Mouse (Mus musculus): ENCODE measurements around the gene Sestd1.
A peak's percentile ranks its signal among the peaks of the same experiment; 100 is the strongest.

The Sestd1 gene

DNA sequence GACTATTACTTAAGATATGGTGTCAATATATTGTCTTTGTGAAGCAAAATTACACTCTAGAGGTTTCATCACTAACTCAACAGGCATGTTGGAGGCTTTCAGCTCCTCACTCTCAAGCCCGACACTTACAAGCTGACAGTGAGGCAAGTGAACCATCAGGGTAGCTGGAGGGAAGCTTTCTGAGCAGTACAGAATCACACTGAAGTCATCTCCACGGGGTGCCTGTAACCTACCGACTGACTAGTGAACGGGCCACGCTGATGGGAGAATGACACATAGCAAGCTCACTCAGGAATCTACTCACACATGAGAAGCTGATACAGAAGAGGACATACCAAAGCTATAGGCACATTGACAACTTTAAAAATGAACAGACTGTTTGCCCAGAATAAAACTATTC is 67.5 kb downstream of the Sestd1 start:
- no peak for DNase-seq (ENCODE audit: low spot score)

DNA sequence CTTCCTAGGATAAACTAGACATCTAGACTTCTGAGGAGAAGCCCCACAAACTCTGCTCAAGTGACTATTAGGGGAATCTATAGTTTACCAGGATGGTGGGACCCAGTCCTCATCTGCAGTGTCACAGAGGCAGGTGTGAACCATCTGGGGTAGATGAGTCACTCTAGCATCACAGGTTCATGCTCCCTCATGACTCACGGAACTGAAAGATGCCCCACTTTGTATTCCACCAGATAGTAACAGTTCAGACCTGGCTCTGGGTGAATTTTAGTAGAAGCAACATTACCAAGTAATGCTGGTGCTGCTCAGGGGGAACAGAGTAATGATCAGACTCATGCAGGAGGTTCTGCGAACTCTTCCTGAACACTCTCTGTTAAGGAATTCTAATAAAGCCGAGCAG is 73.4 kb downstream of the Sestd1 start:
- no peak for DNase-seq (ENCODE audit: low spot score)

DNA sequence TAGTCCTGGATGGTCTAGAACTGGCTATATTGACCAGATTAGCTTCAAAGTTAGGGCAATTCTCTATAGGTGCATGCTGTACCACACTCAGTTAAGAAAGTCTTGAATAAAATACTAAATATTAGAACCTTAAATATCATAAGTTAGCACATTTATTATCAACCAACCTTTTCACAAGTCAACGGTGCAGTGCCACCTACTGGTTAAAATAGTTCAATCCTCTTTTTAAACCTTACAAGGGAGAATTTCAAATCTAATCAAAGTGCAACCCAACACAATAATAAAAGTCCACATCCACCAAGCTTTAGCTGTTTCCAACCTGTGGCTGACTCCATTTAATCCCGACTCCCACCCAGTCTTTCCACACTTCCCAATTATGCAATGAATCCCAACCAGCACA is 76.5 kb downstream of the Sestd1 start:
- peak; percentile 62 for DNase-seq (ENCODE audit: low spot score)

DNA sequence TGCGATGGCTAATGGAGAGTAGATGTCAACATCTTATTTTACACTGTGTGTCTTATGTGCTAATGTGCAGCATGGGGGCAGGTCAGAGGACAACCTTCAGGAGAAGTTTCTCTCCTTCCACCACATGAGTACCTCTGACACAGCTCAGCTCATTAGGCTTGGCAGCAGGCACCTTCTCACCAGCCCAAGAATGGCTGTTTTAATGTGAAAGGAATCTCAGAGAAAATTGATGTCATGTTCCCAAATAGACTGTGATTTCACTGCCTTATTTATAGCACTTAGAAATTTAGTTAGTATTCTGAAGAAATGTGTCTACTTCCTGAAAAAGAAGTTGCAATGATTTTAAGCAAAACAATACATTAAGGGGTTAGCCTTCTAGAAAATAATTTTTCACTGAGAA is 78.5 kb downstream of the Sestd1 start:
- DNase-seq (ENCODE audit: low spot score): no peak

DNA sequence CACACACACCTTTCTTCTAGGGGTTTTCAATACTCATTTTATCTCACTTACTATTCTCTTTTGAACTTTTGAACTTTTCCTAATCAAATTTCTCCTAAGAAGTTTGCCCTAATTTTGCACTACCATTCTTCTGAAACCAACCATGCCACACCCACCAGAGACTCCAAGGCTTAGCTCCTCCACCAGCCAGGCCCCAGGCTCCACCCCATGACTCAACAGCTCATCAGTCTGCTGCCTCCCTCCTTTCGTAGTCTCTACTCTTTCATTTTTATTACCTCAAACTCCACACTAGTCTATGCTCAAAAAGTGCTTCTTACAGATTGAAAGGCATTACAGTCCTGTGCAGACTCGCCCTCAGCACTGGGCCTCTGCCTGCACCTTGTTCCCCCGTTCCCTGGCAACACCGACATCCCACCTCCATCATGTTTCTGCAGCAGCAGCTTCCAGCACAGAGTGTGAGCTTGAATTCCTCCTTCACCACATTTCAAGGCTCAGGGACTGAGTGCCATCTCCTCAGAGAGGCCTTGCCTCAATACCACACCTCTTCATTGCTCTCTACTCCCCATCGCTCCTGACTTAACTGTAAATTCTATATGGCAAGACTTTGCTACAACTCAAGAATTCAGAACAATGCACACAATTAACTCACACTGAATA is 79.3 kb downstream of the Sestd1 start:
- no peak for DNase-seq (ENCODE audit: low spot score)

DNA sequence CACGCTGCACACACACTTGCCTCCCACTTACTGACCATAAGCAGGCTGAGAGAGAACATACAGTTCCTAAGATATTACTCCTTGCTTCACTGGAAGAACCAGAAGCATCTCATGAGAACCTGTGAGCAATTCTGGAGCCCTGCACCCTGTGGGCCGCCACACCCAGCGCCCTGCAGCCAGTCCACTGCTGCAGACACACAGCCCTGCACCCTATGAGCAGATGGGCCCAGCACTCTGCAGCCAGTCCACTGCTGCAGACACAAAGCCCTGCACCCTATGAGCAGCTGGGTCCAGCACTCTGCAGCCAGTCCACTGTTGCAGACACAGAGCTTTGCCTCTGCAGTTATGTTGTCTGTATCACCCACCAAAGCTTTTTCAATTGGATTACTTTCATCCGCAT is 80.0 kb downstream of the Sestd1 start:
- DNase-seq (ENCODE audit: low spot score): no peak

DNA sequence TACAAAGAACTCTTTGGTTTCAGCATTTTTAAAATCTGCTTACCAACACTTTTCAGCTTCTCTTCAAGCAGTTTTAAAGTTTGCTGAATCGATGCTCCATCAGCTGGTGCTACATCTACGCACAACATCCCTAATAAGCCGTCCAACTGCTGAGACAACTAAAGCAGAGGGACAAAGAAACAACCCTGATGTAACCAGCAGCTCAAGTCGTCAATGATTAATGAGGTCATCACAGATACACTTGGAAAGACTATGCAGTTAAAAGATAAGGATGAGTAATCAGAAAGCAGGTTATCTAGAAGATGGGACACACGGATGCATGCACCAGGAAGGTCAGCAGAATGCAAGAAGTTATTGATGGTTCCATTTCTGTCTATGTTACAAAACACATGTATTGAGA is 82.1 kb downstream of the Sestd1 start:
- no peak for DNase-seq (ENCODE audit: low spot score)

DNA sequence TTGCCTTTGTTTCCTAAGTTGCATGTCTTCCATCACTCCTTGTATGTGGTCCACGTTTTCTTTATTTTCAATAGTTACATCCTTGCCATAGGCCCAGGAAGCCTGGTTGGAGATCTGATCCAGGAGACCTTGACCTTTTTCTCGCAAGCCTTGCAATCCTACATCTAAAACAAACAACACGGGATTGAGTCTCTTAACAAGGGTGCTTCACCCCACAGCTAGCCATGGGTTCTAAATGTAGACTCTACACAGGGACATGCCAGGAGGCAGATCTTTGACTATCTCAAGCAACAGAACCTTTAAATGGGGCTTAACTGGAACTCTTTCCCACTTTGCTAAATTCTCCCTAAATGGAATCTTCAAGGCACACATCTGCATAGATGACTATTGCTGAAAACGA is 83.6 kb downstream of the Sestd1 start:
- DNase-seq (ENCODE audit: low spot score): no peak

DNA sequence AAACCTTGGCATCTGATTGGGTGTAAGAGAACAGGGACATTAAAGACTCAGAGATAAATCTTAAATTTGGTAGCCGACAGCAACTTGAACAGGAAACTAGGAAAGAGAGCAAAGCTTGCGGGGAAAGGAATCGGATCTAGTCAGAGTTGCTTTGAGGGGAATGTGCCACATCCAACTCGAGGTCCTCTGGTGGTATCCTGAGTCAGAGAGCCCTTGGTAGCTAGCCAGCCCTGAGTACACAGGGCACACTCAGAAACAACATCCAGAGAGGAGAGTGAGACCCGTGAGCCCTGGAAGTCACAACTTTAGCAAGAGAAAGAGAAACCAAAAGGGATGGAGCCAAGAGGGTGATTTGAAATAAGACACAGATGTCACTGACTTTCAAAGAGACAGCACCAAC is 85.3 kb downstream of the Sestd1 start:
- no peak for DNase-seq (ENCODE audit: low spot score)

DNA sequence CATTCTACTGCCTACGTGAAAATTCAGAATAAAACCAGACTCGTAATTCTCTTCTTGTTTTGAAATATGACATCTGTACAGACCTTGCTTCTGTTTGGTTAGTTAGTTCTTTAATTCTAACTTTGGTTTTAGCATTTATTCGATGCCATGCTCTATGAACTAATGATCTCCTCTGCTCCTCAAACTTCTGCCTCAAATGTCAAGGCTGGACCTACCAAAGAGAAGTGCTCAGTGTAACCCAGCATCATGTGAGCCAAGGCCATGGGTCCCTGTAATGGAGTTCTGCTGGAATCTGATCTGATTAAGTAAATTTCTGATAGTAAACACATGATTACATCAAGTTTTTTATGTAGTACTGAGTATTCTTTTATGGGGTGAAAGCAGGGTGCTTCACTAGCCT is 88.6 kb downstream of the Sestd1 start:
- no peak for DNase-seq (ENCODE audit: low spot score)

DNA sequence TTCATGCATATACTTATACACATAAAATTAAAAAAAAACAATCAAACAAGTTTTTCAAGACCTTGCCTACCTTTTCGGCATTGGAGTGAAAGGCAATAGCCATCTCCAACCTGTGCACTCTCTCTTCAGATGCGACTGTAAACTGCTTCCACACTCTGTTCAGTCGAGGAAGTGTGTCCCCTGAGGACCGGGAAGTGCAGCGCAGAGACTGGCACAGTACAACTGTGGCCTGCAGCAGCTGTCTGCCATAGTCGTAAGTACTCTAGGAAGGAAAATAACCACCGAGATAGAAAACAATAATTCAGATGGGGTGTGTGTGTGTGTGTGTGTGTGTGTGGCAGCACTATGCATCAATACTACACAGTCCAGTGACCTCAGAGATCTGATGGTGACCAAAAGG is 89.5 kb downstream of the Sestd1 start:
- no peak for DNase-seq (ENCODE audit: low spot score)

DNA sequence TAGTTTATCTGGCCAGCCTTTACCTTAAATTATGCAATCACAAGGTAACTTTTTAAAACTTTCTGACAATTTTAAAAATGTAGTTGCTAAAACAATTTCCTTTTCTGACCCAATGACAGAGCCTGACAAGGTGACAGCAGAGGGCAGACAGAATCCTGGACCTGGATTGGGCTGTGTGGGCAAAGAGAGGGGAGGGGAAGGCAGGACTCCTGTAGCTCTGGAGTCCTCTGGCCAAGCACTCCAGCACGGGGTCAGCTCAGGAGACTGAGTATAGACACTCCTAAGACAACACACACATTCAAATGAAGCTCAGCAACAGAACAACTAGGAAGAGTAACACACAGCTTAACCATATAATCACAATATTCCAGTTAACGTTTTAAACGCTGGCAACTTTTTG is 90.1 kb downstream of the Sestd1 start:
- no peak for DNase-seq (ENCODE audit: low spot score)

DNA sequence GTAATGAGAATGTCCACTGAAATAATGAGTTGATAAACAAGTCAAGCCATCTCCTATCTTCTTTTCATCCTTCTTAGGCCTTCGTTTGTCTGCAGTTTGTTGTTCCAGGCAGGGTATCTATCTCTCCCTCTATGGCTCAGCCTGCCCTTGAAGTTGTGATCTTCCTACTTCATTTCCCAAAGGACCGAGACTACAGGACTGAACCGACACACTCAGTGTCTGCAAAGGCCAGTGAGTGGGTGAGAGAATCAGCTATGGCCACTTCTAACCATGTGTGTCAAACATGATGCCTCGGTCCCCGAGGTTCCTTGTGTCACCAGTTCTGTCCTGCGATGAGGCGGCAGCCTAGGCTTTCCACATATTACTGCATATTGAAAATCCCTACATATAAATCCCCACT is 90.7 kb downstream of the Sestd1 start:
- DNase-seq (ENCODE audit: low spot score): no peak

DNA sequence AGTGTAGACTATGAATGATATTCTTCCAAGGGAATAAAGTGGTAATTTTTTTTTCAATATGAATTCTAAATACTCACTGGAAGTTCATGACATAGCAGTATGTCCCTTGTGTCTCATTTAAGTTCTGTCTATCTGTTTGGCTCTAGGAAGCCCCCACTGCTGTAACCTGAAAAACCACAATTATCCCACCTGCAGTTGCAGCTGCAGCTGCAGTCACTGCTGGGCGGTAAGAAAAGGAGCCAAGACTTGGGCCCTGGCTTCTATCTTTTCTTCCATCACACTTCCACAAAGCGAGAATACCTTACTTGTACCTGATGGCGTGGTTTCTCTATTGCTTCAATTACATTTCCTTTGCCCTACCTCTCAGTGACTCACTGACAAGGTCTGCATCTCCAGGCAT is 92.9 kb downstream of the Sestd1 start:
- no peak for DNase-seq (ENCODE audit: low spot score)

DNA sequence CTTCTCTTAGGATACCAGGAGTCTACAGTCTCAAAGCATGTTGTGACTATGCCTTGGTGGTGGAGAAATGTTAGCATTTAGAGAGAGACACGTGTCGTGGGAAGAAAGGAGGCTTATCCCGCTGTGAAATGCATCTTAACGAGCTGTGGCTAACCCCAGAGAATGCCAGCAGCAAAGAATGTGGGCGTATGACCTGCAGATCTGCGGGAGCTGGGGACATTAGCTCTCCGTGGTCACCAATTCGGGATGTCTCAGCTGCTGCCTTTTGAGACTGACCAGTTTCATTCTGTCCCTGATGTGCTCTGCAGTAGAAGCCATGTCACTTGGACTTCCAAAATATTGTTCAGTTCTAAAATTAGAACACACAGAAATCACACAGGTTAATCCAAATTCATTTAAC is 93.5 kb downstream of the Sestd1 start:
- DNase-seq (ENCODE audit: low spot score): no peak

DNA sequence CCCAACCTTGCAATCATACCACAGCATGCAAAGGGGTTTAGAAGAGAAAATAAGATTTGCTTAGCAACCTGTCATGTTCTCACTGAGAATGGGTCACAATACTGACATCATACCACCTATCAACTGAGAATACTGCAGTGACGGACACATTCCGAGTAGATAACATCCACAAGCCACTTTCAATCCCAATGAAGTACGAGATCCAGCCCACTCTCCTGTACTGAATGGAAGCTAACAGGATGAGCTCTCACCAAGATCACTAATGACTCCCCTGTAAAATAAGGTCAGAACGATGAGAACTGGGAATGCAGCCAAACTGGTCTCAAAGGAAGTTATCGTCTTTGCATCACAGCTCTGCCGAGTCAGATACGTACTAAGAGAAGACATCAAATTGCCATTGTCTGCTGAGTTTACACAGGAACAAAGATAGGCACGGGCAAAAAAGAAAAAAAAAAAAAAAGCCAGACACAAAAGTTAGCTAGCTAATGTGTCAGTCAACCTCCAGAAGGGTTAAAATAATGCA is 96.3 kb downstream of the Sestd1 start:
- no peak for DNase-seq (ENCODE audit: low spot score)

DNA sequence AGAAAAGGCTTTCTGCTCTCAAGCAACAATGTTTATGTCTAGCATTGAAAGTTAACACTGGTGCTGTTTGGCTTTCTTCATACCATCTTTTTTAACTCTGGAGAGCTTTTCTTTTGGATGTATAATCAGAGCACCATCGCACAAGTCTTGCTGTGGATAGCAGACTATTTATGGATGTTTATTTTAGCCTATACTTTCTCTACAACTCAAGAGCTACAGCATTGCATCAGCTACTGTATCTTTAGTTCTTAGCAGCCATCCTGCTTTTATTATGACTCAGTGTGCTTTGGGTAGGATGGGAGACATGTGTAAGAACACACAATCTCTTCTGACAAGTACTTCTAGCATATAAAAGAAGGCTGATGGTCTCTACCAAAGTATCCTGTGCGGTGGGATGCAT is 96.7 kb downstream of the Sestd1 start:
- DNase-seq (ENCODE audit: low spot score): no peak

DNA sequence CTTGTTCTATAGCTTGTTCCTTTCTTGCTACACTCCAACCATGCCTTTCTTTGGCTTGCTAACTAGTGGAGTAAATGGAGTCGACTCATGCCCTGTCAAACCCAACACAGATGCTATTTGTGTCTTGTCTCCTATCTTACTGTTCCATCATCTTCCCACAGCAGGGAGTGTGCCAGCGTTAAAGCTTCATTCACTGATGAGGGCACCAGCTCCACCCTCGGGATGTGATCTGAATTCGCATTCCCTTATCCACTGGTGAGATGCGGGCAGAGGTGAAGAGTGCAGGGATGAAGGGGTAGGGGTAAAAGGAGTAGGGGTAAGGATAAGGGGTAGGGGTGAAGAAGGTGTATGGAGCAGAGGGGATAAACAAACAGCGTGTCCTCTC is 97.4 kb downstream of the Sestd1 start:
- no peak for DNase-seq (ENCODE audit: low spot score)

DNA sequence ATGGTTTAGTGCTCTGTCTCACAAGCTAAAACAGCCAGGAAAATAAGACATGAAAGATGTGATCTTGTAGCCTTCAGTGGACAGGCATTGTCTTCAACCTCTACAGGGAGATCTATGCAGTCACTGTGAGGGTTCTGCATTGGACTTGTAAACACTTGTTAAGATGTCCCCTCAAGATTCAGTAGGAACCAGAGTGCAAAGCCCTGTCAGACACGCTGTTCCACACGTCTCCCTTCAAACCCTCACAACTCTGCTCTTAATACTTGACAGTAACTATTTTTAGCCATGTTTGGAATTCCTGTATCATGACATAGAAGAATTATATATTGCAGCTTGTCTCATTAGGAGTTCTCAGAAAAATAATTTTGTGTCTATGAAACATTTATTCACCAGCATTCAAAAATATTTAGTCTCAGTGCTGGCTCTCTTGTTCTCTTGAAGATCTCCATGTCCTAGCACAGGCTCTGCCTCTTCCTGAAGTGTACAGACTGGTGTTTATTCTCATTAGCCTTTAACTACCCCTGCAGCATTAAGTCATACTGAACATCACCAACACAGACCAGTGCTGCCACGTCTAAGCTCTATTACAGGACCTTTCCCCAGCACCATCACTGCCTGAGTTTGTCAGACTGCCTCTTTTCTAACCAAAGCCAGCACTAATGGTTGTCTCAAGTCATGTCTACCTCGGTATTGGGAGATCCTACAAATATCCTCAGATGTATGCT is 98.0 kb downstream of the Sestd1 start:
- no peak for DNase-seq (ENCODE audit: low spot score)

DNA sequence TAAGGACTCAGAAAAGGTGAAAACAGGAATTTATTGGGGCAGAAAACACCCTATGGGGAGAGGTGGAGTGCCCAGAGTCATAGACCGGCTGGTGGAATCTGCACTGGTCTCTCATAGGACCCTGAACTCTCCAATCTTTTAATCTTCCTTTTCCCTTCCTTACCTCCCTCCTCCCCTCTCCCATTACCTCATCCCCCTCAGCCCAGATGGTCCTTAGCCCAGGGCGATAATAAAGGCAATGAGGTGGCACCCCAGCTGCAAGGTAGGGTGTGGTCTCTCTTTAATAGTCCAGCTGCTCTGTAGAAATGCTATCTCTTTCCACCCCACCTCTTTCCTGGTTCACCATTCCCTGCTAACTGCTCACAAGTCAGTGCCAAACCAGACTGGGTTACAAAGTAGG is 102.9 kb downstream of the Sestd1 start:
- DNase-seq (ENCODE audit: low spot score): peak; percentile 13

DNA sequence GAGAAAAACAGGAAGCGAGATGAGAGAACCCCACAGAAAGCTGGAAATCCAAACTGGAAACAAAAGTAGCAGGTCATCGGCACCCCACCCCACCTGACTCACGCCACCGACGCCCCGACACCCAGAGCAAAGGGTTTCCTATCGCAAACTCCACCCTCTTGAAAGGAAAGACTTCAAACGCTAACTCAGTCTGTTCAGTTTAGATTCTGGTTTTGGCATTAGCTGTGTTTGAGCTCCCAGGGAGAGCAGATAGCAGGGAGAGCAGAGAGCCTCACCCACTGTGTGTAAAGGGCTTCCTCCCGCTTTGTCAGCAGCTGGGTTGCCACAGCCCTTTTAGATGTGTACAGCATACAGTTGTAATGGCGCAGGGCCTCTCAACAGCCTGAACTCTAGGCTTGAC is 104.0 kb downstream of the Sestd1 start:
- peak; percentile 8 for DNase-seq (ENCODE audit: low spot score)

DNA sequence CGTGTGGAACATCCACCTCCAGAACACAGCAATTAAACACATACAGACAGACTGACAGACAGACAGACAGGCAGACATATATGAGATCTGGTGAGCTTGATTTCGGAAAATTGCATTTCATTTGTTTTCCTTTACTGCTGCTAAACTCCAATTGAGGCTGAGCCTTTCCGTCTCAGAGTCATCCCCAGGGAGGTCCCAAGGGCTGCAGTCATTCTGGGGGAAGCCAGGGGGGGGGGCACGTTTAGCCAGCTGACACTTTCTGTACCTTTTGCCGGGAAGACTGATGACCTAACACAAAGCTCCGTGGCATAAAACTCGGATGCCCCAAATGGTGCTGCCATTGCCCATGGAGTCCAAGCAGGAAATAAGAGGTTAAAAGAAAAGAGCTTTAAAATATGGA is 105.0 kb downstream of the Sestd1 start:
- DNase-seq (ENCODE audit: low spot score): no peak

DNA sequence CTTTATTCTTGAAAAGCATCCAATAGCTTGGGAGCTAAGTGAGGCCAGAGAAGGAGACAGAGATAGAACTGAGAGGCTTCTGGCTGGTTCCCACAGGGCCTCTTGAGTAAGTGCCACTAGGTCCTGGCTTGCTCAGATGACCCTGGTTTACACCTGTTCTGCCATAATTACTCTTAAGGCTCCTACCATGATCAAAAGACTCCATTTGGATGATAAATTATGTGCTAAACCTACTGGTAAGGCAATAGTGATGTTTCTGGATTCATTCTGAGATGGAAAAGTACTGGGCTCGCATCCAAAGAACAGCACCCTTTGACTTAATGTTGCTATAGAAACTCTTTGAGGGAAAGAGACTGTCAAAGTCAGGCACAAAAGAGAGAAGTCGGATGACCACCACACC is 106.1 kb downstream of the Sestd1 start:
- DNase-seq (ENCODE audit: low spot score): no peak

DNA sequence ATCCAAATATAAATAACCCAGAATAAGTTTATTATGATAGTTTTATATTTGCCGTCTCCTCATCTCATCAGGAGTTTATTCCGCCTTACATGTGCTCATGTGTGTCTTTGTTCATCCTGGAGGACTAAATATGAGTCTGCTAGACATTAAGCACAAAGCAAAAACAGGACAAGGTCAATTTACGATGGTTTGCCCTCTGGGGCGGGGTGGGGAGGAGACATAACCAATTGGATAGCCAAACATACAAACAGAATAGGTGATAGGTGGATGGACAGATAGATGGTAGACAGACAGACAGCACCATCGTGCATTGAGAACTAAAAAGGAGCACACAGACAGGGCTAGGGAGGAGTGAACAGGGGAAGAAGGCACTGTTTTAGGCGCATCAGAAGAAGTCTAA is 106.6 kb downstream of the Sestd1 start:
- DNase-seq (ENCODE audit: low spot score): no peak

All from embryo, embryonic 10.5 days (tissue).